Mouse (Mus musculus): Measurements from ENCODE around the gene Plcd3.

GRCm38 (mm10) chr11:103049611-103050010 is 51.8 kb downstream of the Plcd3 start:
- no peak for TF ChIP-seq POLR2A (IDR thresholded peaks at IDR 0.05; ENCODE audit: extremely low read depth, insufficient read depth, low read length)
- no peak for TF ChIP-seq CTCF (IDR thresholded peaks at IDR 0.05; ENCODE audit: low read depth, low read length)
